Mouse (Mus musculus) olfactory bulb, adult 2 months (tissue): ENCODE data around the gene Map4k4. TPM values are rescaled to one million over a fixed set of nuclear protein-coding genes. Genes with fewer than 3 reads are reported as not detected.

Source experiments
- H3K27ac ChIP-seq: fragments of 200-500 bp; 2 replicates; pipeline ENCODE4 v1.5.1; 2012; ENCODE audit warnings: low read depth, low read length; ENCODE audit not compliant: insufficient read depth
- H3K4me1 ChIP-seq: fragments of 200-500 bp; 2 replicates; pipeline ENCODE4 v1.6.1; 2012; ENCODE audit warnings: low read length; ENCODE audit not compliant: control insufficient read depth, insufficient read depth
- H3K4me3 ChIP-seq: fragments of 200-500 bp; 2 replicates; pipeline ENCODE4 v1.5.1; 2012; ENCODE audit warnings: mild to moderate bottlenecking, low read depth, low read length, moderate library complexity; ENCODE audit not compliant: insufficient read depth
- CTCF ChIP-seq: fragments of 200-500 bp; IDR thresholded peaks from 2 replicates; pipeline ENCODE4 v1.5.1; 2012; ENCODE audit warnings: low read depth, mild to moderate bottlenecking, low read length, moderate library complexity; ENCODE audit not compliant: insufficient read depth
- POLR2A ChIP-seq: fragments of 200-500 bp; IDR thresholded peaks from 2 replicates; pipeline ENCODE4 v1.6.1; 2012; ENCODE audit warnings: mild to moderate bottlenecking, low read depth, low read length, moderate library complexity; ENCODE audit not compliant: insufficient read depth
- WGBS: fragments of 180-500 bp; shearing (Covaris S2); methylation state at CpG from one replicate; pipeline ENCODE4 v1.1.7; 2018; 5-methylcytosine and 5-hydroxymethylcytosine counted together
- polyA plus RNA-seq: library from polyadenylated mRNA; stranded (reverse); fragments of >200 nt; gene quantifications from 2 replicates; pipeline ENCODE4 v1.2.4, GENCODE M21; 2012; ENCODE audit warnings: low replicate concordance; ENCODE audit not compliant: missing spikeins, insufficient read depth, insufficient read length

Gene Map4k4
- polyA plus RNA-seq, 1 experiment: 300 TPM

DNA sequence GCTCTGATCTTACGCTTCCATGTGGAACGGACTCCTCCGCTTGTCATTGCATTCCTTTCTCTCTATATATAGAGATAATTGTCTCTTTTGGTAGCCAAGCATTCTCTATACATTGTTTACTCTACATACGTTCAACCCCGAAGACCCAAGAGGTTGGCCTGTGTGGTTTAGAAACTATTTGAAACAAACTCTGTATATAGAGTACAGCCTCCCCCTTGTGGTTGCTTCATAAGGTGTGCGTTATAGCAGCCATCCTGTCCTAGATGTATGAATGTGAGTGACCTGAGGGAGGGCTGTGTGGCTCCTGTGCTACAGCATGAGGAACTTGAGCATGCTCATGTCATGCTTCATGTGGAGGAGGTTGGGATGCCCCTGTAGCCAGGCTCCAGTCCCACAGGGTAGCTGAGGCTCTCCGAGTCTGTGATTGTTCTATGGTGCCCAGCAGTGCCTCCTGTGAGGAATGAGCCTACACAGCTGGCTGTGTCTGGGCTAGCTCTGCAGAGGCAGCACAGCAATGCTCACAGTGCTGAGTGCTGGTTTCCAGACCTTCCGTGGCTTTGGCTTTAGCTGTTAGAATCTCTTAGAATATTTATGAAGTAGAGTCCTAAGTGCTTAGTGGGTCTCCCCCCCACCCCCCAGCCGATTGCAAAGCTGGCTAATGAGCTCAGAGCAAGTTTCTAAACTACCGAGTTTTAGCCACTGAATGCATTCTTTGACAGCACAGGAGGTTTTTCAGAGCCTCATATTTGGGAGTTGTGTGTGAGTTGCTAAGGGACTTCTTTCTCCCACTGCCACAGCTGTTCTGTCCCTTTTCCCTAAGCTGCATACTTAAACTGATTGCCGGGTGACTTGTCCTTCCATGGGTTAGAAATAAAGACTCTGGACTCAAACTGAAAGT lies 76.4 kb downstream of the Map4k4 start:
- peaks cover 15% of the 10 kb centered on the region for H3K4me1 ChIP-seq
- 38% methylated on average over 11 of the region's 11 CpGs for WGBS
- TF ChIP-seq POLR2A: no peak
- TF ChIP-seq CTCF: no peak
- H3K4me3 ChIP-seq: no peak overlapping the region
- H3K27ac ChIP-seq: peak overlapping the region; percentile 45; the same call in 1 of the 2 replicates

- Histone ChIP-seq H3K27ac (peak overlapping the region; percentile 44), H3K4me3 (no peak overlapping the region), H3K4me1 (peaks cover 16% of the 10 kb centered on the region)
- 78% methylated on average over 20 of the region's 20 CpGs for WGBS
- TF ChIP-seq CTCF (no peak), POLR2A (no peak)
These were observed 78.2 kb downstream of the Map4k4 start for GRCm38 (mm10) chr1:39978781-39979486.

DNA sequence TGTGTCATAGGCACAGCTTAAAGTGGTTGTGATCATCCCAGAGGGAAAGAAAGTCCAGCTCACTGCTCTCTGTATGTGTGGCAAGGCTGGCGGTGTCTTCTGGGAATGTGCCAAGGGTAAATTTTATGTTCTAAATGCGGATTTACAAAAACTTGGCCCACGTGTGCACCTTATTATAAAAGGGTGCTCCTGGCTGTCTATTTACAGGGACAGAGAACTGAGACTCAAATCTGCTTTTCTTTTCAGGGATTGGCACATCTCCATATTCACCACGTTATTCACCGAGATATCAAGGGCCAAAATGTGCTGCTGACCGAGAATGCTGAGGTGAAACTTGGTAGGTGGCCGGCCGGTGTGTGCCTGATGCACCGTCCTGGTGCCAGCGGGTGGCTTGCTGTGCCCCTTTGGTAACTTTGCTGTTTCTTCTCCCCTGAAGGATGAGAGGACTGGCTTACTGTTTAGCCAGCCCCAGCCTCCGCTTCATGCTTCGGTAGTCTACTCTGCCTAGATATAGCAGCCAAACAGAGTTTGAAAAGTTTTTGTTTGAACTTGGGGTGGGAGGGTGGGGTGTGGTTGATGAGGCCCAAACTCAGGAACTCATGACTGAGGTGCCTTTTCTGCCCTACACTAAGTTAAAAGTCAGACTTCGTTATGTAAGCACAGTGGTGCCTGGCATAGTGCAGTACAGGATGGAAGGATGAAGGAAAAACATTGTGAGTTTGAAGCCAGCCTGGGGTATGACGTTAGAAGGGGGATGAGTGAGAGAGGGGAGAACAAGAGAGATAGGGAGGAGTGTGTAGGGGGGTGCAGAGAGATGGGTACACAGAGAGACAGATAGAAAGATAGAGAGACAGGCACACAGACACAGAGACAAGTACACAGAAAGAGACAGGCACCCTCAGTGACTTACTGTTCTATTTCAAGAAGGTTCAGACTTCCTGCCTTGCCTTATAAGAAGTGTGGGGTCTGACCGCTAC lies 79.9 kb downstream of the Map4k4 start:
- WGBS: 47% methylated on average over 15 of the region's 15 CpGs
- TF ChIP-seq POLR2A (no peak), CTCF (no peak)
- peak overlapping the region; percentile 48 for H3K27ac ChIP-seq
- peaks cover 16% of the 10 kb centered on the region for H3K4me1 ChIP-seq
- no peak overlapping the region for H3K4me3 ChIP-seq

DNA sequence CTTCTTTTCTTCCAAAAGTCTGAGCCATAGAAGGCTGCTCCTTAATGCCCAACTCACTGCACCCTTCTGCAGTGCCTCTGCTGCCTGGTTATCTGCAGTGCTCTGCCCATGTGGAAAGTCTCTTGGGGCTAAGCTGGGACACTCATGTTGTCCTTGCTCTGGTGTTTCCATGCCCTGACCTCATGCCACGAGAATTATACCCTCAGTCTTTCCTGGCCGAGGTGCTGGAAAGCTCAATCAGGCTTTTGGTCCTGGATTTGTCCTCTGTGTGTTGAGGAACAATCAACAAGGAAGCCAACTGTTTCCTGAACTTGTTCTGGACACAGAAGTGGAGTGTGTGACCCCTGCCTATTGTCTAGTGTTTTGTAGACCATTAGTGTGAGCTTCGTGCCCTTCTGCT lies 81.3 kb downstream of the Map4k4 start:
- no peak overlapping the region for H3K27ac ChIP-seq
- H3K4me1 ChIP-seq: peaks cover 16% of the 10 kb centered on the region
- no peak for TF ChIP-seq POLR2A
- TF ChIP-seq CTCF: no peak
- 52% methylated on average over 3 of the region's 3 CpGs for WGBS
- H3K4me3 ChIP-seq: no peak overlapping the region

- Histone ChIP-seq H3K4me3 (no peak overlapping the region), H3K4me1 (peaks cover 14% of the 10 kb centered on the region), H3K27ac (no peak overlapping the region)
- 44% methylated on average over 13 of the region's 13 CpGs for WGBS
- TF ChIP-seq CTCF (no peak), POLR2A (no peak)
These were observed 82.2 kb downstream of the Map4k4 start for GRCm38 (mm10) chr1:39982727-39983487.

GRCm38 (mm10) chr1:39984331-39984730 lies 83.6 kb downstream of the Map4k4 start:
- no peak overlapping the region for H3K4me3 ChIP-seq
- H3K27ac ChIP-seq: no peak overlapping the region
- WGBS: 83% methylated on average over 9 of the region's 9 CpGs
- no peak for TF ChIP-seq POLR2A
- TF ChIP-seq CTCF: no peak
- H3K4me1 ChIP-seq: peaks cover 12% of the 10 kb centered on the region

- Histone ChIP-seq H3K27ac (no peak overlapping the region), H3K4me3 (no peak overlapping the region), H3K4me1 (peaks cover 4% of the 10 kb centered on the region)
- WGBS: 79% methylated on average over 9 of the region's 9 CpGs
- TF ChIP-seq CTCF: no peak
- no peak for TF ChIP-seq POLR2A
These were observed 86.1 kb downstream of the Map4k4 start for GRCm38 (mm10) chr1:39986820-39987219.

- H3K4me3 ChIP-seq: no peak overlapping the region
- H3K27ac ChIP-seq: no peak overlapping the region
- peaks cover 3% of the 10 kb centered on the region; the same call in 1 of the 2 replicates for H3K4me1 ChIP-seq
- TF ChIP-seq CTCF (no peak), POLR2A (no peak)
- 64% methylated on average over 12 of the region's 12 CpGs for WGBS
These were observed 88.1 kb downstream of the Map4k4 start for GRCm38 (mm10) chr1:39988841-39989240.
